Mouse (Mus musculus) retina, postnatal 1 day (tissue): ENCODE data around the gene Olfr711.
"Not testable (repeated sequence)": the region's sequence is repeated elsewhere in the genome, so short reads cannot be mapped to it uniquely, and the experiment has no call there.

Experiments
- DNase-seq: peaks from one replicate; pipeline ENCODE4 v3.0.0-alpha.2; 2012

Gene Olfr711

DNA sequence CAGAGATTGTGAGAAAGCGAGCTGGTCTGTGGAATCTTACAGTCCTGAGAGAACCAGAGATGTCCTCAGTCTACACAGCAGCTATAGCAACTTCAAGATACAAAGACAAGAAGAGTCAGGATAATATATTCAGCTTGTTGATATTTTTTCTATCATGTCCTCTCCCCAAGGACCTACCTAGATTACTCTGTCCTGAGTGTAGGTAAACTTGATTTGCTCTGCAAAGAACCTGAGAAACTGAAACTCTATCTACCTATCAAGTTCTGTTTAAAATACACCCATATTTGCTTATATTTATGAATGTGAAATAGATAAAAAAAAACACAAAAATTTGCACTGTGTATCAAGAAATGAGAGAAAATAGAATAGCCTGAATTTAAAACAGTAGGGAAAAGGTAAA, at the start of gene Olfr711:
Gene Olfr711, minus strand, starts transcription at position 101 of the 400 bp plus-strand sequence.
- no peak for DNase-seq

DNA sequence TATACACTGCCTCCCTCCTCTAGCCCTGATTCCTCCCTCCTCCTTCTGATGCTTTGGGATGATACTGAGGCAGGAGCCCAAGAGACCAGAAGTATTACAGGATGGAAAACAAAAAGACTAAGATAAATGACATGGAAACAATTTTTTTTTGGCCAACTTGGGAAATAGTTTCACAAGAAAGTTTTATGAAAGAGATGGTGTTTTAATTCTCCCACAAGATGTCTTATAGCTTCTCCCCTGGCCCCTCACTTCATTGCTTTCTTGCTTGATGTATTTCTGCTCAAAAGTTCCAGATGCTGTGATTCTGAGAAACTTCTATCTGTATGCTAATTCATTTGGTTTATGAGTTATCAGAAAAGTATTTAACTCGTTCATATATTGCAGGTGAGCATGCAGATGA, 30.7 kb upstream of the Olfr711 start, which contains the start of gene Olfr2:
Gene Olfr2, minus strand, starts transcription at position 101 of the 400 bp plus-strand sequence.
- DNase-seq = no peak

DNA sequence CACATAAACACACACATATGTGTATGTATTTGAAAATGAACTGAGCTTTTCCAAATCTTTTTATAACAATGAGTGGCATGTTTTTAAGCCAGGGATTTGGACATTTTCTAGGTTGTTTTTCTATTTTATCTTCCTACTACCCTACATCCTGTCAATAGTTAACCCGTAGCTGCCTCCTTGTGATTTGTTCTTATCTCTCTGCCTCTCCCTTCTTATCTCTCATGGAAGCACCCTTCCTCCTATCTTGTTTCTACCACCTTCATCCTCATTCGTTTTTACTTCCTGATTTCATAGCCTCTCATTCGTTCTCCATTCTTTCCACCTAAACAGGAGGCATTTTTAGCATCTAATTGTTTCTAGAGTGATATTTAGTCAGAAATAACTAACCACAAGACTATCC, 28.9 kb upstream of the Olfr711 start:
- no peak for DNase-seq

DNA sequence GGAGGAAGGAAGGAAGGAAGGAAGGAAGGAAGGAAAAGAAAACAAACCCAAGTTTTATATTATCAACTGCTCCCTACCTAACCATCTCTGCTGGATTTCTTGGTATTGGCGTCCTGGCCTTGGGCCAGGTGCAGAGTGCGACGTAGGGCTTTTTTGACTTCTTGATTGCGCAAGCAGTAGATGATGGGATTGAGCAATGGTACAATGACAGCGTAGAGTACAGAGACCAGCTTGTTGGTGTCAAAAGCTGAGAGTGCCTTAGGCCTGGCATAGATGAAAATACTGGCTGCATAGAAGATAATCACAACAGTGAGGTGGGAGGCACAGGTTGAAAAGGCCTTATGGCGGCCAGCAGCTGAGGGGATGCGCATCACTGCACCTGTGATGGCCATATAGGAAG, 25.5 kb upstream of the Olfr711 start:
- no peak for DNase-seq

DNA sequence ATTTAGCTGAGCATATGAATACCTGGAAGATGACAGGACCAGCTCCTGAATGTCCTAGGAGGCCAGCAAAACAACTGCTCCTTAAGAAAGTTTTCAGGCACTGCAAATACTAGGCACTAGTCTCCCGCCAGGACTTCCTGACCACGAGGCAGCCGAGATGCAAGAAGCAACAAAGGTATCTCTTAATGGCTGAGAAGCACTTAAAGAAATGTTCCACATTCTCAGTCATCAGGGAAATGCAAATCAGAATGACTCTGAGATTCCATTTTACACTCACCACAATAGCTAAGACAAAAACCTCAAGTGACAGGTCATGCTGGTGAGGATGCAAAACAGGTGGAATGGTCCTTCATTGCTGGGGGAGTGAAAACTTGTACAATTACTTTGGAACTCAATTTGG, 10.0 kb upstream of the Olfr711 start:
- DNase-seq = no peak

DNA sequence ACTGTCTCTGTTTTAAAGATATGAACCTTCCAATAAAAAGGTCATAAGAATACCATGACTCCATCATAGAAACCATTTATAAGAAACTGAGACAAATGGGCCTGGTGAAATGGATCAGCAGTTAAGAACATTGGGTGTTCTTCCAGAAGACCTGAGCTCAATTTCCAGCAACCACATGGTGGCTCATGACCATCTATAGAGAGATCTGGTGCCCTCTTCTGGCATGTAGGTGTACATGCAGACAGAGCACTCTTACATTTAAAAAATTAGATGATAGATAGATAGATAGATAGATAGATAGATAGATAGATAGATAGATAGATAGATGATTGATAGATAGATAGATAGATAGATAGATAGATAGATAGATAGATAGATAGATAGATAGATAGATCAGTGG, 7.8 kb downstream of the Olfr711 start:
- not testable (repeated sequence) for DNase-seq

DNA sequence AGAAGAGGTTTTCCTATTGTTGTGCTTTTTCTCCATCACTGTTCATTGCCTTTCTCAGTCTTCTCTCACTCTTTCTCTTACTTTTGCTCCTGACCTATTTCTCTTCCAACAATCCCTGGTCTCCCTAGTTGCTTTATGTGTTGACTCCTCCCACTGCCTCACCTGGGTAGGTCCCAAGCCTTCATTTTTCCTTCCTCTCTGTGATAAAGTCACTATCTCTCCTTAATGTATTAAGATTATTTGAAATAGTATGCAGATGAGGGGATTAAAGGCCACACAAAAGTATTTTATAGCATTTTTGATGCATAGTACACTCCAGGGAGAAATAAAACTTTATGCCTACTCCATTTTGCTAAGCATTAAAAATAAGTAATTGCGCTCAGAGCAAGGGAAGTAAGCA, 11.4 kb downstream of the Olfr711 start, which contains the start of gene Olfr6:
Gene Olfr6, minus strand, starts transcription at position 101 of the 400 bp plus-strand sequence.
- DNase-seq = no peak

DNA sequence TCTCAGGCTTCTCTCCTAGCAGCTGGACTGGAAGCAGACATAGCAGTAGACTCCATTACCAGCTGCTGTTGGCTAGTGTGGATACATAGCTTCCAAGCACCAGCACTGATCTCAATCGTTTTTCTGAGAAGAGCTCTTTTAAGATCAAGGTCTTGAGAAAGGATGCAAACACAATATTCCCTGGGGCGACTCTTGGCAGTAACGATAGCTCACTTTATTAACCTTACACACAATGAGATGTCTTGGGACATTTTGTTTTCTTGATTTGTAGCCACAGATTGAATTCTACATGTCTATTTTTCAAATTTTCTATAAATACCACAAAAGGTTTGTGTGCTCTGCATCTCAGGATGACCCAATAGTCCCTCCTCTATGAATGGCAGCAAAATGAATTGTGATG, 27.0 kb downstream of the Olfr711 start, which contains the start of gene Olfr710:
Gene Olfr710, minus strand, starts transcription at position 101 of the 400 bp plus-strand sequence.
- no peak for DNase-seq

DNA sequence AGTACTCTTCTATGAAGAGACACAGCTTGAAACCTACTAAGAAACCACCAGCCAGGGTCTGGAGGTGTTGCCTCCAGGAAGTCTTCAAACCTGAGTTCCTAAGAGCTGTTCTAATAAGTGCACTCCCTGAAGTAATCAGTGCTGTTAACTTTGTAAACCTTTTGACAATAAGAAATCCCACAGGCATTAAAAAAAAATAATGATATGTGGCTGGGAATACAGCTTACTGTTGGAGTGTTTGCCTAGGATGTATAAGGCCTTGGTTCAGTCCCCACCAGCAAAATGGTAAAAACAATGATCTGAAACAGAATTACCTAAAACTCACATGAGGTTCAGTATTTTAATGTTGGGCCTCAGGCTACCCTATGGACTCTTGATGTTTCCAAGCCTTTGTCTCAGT, 43.1 kb downstream of the Olfr711 start, which contains the start of gene Olfr709-ps1:
Gene Olfr709-ps1, minus strand, starts transcription at position 101 of the 400 bp plus-strand sequence.
- no peak for DNase-seq

DNA sequence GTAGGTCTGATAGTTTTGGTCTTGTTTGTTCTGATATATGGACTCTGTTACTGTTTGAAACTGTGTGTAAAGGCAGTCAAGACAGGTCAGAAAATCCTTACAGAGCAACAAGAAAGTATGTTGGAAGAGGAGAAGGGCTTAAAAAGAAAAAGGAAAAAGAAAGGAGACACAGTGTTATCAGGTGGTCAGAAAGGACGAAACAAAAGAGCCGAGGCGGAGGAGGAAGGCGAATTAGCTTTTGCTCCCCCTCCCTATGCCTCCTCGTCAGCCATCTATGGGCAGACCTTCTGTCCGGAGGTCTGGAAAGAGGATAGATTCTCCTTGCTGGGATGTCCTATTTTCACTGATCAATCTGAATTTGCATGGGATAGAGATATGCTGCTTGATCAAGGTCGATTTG, 54.3 kb downstream of the Olfr711 start:
- DNase-seq = not testable (repeated sequence)
